Mouse (Mus musculus) B cell, adult 2 months (primary cell): Measurements from ENCODE around the gene Abcc2.
A peak's percentile ranks its signal among the peaks of the same experiment; 100 is the strongest.

Experiments used
- DNase-seq, 2 experiments: peaks; one replicate each; pipeline ENCODE4 v3.0.0; 2022

Gene Abcc2

GRCm38 (mm10) chr19:43781980-43782379 lies at the start of gene Abcc2:
Abcc2 (plus strand) TSS chr19:43782192.
- DNase-seq, result no peak

GRCm38 (mm10) chr19:43738409-43738808 lies 43.6 kb upstream of the Abcc2 start:
- DNase-seq, result no peak

- no peak for DNase-seq
Measured at GRCm38 (mm10) chr19:43743401-43743800, 38.6 kb upstream of the Abcc2 start.

DNA sequence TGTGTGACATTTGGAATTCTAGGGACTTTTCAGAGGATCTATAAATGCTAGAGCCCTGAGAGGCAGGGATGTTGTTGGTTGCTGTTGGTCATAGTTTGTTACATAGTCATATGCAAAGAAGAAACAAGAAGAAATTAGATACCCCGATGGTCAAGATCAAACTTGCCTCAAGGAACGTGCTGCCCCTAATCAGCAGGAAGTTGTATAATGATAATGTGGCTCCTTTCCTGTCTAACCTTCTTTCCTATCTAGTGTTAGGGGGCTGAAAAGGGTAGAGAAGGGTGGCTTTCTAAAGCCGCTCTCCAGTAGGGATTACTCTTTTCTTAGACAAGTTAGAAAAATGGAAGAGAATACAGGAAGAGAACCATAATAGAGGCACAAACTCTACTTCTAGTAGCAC lies 36.3 kb upstream of the Abcc2 start:
- DNase-seq, result no peak

- DNase-seq, result no peak
Measured at GRCm38 (mm10) chr19:43747877-43748276, 34.1 kb upstream of the Abcc2 start.

GRCm38 (mm10) chr19:43750008-43750407 lies 32.0 kb upstream of the Abcc2 start:
- no peak for DNase-seq

DNA sequence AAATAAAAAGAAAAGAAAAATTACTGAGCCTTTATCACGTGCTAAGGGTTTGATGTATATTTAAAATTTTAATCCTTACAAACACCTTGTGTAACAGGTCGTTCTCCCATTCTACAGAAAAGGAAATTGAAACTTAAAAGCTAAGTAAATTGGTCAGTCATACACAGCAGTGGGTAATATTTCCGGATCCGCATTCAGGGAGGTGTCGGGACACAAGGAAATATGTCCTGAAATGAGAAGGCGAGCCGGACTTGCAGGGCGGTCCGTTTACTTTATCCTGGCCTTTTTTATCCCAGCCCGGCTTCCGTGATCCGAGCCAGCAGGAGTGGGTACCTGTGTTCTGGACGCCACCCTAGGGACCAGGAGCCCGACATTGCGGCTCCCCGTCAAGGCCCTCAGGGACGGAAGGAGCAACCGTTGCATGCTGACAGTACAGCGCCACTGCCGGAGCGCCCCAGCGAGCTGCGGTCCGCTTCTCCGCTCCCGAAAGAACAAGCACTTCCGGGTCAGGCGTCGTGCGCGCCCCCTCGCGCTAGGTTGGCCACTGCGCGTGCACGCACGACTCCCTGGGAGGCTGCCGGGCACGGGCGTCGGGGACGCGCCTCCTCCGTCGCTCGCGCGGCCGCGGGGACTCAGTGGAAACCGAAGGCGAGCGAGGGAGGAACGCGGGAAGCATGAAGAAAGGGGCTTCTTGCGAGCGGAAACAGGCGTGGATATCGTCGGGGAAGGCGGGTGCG lies 29.3 kb upstream of the Abcc2 start, which contains the start of the genes Cutc and Cox15:
Gene Cutc, plus strand, starts transcription at position 508 of the 737 bp plus-strand sequence.
Gene Cox15, minus strand, starts transcription at position 512 of the 737 bp plus-strand sequence.
- peak; percentile 95 to 96 for DNase-seq

GRCm38 (mm10) chr19:43753226-43753835 lies 28.7 kb upstream of the Abcc2 start:
- DNase-seq, result peak; percentile 91 to 92

DNA sequence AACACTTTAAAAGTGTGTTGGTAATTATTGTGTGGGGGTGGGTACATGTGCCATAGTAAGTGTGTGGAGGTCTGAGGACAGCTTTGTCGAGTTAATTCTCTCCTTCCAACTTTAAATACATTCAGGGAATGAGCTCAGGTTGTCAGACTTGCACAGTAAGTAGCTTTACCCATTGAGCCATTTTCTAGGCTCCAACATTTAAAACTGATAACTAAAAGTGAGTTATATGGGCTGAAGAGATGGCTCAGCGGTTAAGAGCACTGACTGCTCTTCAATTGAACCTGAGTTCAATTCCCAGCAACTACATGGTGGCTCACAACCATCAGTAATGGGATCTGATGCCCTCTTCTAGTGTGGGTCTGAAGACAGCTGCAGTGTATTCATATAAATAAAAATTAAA lies 27.8 kb upstream of the Abcc2 start:
- no peak for DNase-seq

- DNase-seq, result no peak
Measured at GRCm38 (mm10) chr19:43754872-43755271, 27.1 kb upstream of the Abcc2 start.

DNA sequence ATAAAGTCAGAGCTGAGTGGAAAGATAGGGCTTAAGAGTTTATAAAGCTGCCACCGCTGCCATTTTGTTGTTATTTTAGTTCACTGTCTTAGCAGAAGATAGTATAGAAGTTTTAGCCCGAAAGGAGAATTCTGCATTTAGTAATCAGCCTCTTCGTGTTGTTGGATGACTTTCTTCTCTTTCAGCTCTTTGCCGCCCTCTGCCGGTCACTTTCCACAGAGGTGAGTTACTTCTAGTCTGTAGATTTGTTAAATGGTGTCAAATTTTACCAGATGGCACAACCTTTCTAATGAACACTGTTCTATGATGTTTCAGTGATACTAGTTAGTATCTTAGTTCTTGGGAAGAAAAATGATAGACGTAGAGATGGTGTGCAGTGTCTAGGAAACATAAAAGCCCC lies 21.5 kb upstream of the Abcc2 start:
- DNase-seq, result peak; percentile 83 to 85

GRCm38 (mm10) chr19:43761543-43762256 lies 20.3 kb upstream of the Abcc2 start:
- DNase-seq, result no peak

GRCm38 (mm10) chr19:43762410-43762809 lies 19.6 kb upstream of the Abcc2 start:
- no peak for DNase-seq

DNA sequence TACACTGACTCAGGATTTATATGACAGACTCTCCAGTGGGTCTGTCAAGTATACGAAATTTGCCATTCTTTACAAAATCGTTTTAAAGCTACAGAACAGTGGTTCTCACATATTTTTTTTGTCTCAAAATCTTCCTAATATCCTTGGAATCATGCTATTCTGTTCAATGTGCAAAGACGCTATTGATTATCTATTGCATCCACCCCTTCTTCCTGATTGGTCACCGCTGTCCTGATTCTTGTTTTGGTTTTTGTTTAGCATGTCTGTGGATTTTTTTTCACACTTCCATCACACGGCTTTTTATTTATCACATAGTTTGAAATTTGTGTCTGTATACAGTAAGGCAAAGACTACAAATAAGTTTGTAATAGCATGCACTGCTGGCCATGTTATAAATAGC lies 15.5 kb upstream of the Abcc2 start:
- no peak for DNase-seq

GRCm38 (mm10) chr19:43767549-43768322 lies 14.3 kb upstream of the Abcc2 start:
- no peak for DNase-seq

- DNase-seq, result no peak
Measured at GRCm38 (mm10) chr19:43769366-43769960, 12.5 kb upstream of the Abcc2 start.

GRCm38 (mm10) chr19:43770584-43770983 lies 11.4 kb upstream of the Abcc2 start:
- DNase-seq, result no peak

DNA sequence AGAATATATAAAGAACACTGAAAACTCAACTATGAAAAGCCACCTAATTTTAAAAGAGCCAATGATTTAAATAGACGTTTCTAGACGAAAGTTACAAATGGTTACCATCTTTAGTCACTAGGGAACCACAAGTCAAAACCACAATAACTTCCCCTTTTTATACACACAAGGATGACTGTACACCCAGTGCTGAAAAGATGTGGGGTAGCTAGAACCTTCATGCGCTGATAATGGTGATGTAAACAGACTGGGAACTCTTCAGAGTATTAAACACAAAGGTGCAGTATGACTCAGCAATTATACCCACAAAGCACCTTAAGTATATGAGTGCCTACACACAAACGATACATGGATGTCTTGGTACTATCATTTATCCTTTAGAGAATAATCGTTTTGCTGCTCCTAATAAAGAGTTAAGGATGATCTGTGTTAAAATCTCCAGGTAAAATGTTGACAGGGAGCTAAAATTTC lies 10.5 kb upstream of the Abcc2 start:
- peak; percentile 29 to 45 for DNase-seq

DNA sequence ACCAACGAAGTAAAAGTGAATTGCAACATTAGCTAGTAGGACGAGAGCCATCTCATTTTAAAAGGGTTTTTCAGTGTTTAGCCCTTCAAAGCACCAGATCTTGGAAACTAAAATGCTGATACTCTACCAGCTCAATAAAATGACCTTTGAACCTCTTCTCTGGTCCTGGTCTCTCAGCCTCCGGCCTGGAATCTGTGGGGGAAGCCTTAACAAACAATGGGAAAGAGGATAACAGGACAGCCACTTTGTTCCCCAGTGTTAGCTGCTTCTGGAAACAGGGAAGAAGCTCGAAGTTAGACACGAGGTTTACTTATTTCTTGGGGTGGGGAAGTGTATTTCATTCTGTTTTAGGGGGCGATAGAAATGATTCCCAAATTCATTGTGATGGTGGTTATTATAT lies 9.7 kb upstream of the Abcc2 start:
- DNase-seq, result no peak

DNA sequence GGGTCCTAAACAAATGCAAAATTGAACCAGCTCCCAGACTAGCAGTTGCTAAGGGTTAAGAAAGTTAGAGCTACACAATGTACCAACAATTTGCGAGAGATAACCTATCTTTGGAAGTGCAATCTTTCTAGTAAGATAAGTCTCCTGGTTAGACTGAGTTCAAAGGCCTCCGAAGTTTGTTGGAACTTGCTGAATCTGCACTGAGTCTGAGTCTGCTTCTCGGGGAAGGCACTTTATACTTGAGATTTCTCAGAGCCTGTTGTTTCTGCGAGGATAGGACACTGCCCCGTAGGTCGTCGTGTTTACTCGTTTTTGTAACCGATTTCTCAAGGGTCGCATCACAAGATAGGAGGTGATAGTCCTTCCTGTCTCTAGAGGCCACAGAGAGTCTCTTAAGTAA lies 6.6 kb upstream of the Abcc2 start:
- DNase-seq, result no peak

- DNase-seq, result no peak
Measured at GRCm38 (mm10) chr19:43776561-43776960, 5.4 kb upstream of the Abcc2 start.

DNA sequence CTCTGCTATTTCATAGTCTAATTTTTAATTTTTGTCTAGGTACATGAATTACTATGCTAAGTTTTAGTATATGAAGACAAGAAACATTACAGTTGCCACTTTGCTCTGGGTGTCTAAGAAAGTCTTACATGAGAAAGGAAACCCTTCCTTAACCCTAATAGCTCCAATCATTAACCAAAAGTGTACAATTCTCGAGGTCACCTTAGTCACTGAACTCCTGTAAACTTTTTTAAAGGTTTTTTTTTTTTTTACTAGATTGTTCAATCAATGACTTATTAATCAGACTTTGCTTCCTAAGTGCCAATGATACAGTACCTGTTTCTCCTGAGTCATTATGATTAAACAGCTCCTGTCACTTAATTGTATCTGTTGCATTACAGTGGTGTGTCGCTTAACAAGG lies 4.7 kb upstream of the Abcc2 start:
- DNase-seq, result no peak
